Mouse (Mus musculus) megakaryocyte, embryonic 14.5 days (primary cell): ENCODE data around the gene Rbms1. TPM values are rescaled to one million over a fixed set of nuclear protein-coding genes. Genes with fewer than 3 reads are reported as not detected.

Experiments
- H3K27me3 ChIP-seq: replicated peaks from 2 replicates; pipeline ENCODE3; 2012; ENCODE audit warnings: inconsistent platforms
- H3K36me3 ChIP-seq: replicated peaks from 2 replicates; pipeline ENCODE3; 2012; ENCODE audit warnings: low read length, inconsistent platforms, mixed read lengths
- H3K4me1 ChIP-seq: 2 replicates; pipeline ENCODE4 v1.6.1; 2012; ENCODE audit warnings: inconsistent platforms
- H3K4me3 ChIP-seq: replicated peaks from 2 replicates; pipeline ENCODE3; 2012; ENCODE audit warnings: moderate library complexity, mild to moderate bottlenecking, inconsistent platforms
- H3K9me3 ChIP-seq: 2 replicates; pipeline ENCODE4 v1.6.1; 2012; ENCODE audit warnings: inconsistent platforms
- FLI1 ChIP-seq: IDR thresholded peaks from 2 replicates; pipeline ENCODE4 v1.6.1; 2012; ENCODE audit warnings: low read length, inconsistent platforms, mixed read lengths
- GATA1 ChIP-seq: IDR thresholded peaks from 3 replicates; pipeline ENCODE4 v1.6.1; 2012; ENCODE audit warnings: mixed read lengths, low read length, inconsistent platforms, borderline replicate concordance
- polyA plus RNA-seq: library from polyadenylated mRNA; stranded (reverse); fragments of >175 nt; gene quantifications from 2 replicates; pipeline ENCODE4 v1.2.3, GENCODE M21; 2012; ENCODE audit warnings: low replicate concordance; ENCODE audit not compliant: insufficient read depth

The Rbms1 gene
- polyA plus RNA-seq, 1 experiment: 22.6 TPM

DNA sequence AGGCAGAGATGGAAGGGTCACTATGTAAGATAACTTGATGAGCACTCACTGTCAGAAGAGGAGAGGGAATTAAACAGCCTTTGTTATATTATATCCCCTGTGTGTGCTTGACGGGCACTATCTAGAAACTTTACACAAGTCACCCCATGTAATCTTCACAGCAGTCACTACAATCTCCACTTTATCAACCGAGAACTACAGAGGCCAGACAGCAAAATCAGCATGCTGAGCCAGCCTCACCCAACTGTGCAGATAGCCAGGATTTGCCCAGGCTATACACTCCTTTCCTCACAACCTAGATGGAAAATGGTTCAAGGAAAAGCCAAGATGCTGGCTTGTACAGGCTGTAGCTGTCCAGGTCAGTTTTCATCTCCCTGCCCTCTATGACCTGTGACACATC, 146.7 kb downstream of the Rbms1 start:
- no peak overlapping the region for H3K4me3 ChIP-seq
- no peaks in the 10 kb centered on the region for H3K27me3 ChIP-seq
- peaks cover 41% of the 10 kb centered on the region for H3K4me1 ChIP-seq
- no peaks in the 10 kb centered on the region for H3K9me3 ChIP-seq
- no peak for TF ChIP-seq GATA1
- no peak for TF ChIP-seq FLI1
- H3K36me3 ChIP-seq: peaks cover 5% of the 10 kb centered on the region

GRCm38 (mm10) chr2:60814788-60815187, 148.2 kb downstream of the Rbms1 start:
- TF ChIP-seq FLI1: no peak
- TF ChIP-seq GATA1: no peak
- peaks cover 7% of the 10 kb centered on the region for H3K36me3 ChIP-seq
- H3K4me3 ChIP-seq: no peak overlapping the region
- H3K27me3 ChIP-seq: no peaks in the 10 kb centered on the region
- H3K9me3 ChIP-seq: peaks cover 1% of the 10 kb centered on the region; the same call in 1 of the 2 replicates
- H3K4me1 ChIP-seq: peaks cover 54% of the 10 kb centered on the region

DNA sequence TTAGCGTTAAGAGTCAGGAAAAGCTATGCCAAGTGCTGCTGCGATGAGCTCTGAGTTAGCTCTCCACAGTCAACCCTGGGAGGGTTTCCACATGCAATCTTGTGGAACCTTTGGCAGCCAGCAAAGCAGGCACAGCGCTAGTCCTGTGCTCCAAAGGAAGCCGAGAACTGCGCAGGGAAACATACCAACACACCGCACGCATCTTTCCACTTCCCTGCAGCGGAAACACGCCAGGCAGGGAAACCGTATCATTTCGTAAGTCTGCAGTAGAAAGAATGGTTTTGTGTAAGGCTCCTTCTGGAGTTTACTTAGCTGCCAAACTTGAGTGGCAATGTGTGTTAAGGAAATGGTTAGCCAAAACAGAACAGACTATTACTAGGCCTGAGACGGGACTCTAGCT, 150.0 kb downstream of the Rbms1 start:
- Histone ChIP-seq H3K9me3 (peaks cover 7% of the 10 kb centered on the region; the same call in 1 of the 2 replicates), H3K4me1 (peaks cover 68% of the 10 kb centered on the region), H3K4me3 (no peak overlapping the region), H3K36me3 (peaks cover 23% of the 10 kb centered on the region), H3K27me3 (no peaks in the 10 kb centered on the region)
- TF ChIP-seq FLI1: no peak
- no peak for TF ChIP-seq GATA1

GRCm38 (mm10) chr2:60810617-60811016, 152.4 kb downstream of the Rbms1 start:
- H3K4me1 ChIP-seq: peaks cover 68% of the 10 kb centered on the region
- H3K36me3 ChIP-seq: peaks cover 25% of the 10 kb centered on the region
- no peaks in the 10 kb centered on the region for H3K27me3 ChIP-seq
- no peak for TF ChIP-seq FLI1
- TF ChIP-seq GATA1: no peak
- H3K9me3 ChIP-seq: peaks cover 7% of the 10 kb centered on the region; the same call in 1 of the 2 replicates
- peak overlapping the region; percentile 83 for H3K4me3 ChIP-seq

- H3K9me3 ChIP-seq: peaks cover 7% of the 10 kb centered on the region; the same call in 1 of the 2 replicates
- peaks cover 65% of the 10 kb centered on the region for H3K4me1 ChIP-seq
- H3K36me3 ChIP-seq: peaks cover 25% of the 10 kb centered on the region
- TF ChIP-seq GATA1 (no peak), FLI1 (no peak)
- no peaks in the 10 kb centered on the region for H3K27me3 ChIP-seq
- peak overlapping the region; percentile 80 for H3K4me3 ChIP-seq
Observed at GRCm38 (mm10) chr2:60809441-60809921, 153.5 kb downstream of the Rbms1 start.

DNA sequence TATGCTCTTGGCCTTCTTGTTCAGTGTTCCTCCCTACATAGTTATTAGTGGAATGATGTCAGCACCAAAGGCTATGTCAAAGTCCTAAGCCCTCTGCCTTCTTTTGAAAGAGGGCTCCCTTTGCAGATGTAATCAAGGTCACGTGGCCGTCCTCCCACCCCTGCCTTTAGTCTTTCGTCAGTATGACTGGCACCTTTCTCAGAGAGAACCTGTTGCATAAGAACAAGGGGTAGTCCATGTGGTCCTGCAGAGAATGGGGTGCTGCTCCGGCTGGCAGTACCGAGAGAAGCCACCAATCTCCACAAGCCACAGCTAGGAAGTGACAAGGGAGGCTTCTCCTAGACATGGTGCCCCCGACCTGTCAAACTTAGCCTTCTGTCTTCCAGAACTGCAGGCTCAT, 154.2 kb downstream of the Rbms1 start:
- peaks cover 25% of the 10 kb centered on the region for H3K36me3 ChIP-seq
- H3K27me3 ChIP-seq: no peaks in the 10 kb centered on the region
- H3K9me3 ChIP-seq: peaks cover 7% of the 10 kb centered on the region; the same call in 1 of the 2 replicates
- H3K4me3 ChIP-seq: no peak overlapping the region
- TF ChIP-seq GATA1: no peak
- H3K4me1 ChIP-seq: peaks cover 62% of the 10 kb centered on the region

- no peak for TF ChIP-seq FLI1
- TF ChIP-seq GATA1: no peak
- no peak overlapping the region for H3K4me3 ChIP-seq
- peaks cover 21% of the 10 kb centered on the region for H3K36me3 ChIP-seq
- peaks cover 65% of the 10 kb centered on the region for H3K4me1 ChIP-seq
- no peaks in the 10 kb centered on the region for H3K27me3 ChIP-seq
- H3K9me3 ChIP-seq: peaks cover 7% of the 10 kb centered on the region; the same call in 1 of the 2 replicates
Observed at GRCm38 (mm10) chr2:60807341-60808195, 155.4 kb downstream of the Rbms1 start.

GRCm38 (mm10) chr2:60804763-60805162, 158.2 kb downstream of the Rbms1 start:
- no peak overlapping the region for H3K4me3 ChIP-seq
- H3K4me1 ChIP-seq: peaks cover 57% of the 10 kb centered on the region
- H3K36me3 ChIP-seq: peaks cover 26% of the 10 kb centered on the region
- no peaks in the 10 kb centered on the region for H3K27me3 ChIP-seq
- peaks cover 5% of the 10 kb centered on the region; the same call in 1 of the 2 replicates for H3K9me3 ChIP-seq
- TF ChIP-seq FLI1 (no peak), GATA1 (no peak)

DNA sequence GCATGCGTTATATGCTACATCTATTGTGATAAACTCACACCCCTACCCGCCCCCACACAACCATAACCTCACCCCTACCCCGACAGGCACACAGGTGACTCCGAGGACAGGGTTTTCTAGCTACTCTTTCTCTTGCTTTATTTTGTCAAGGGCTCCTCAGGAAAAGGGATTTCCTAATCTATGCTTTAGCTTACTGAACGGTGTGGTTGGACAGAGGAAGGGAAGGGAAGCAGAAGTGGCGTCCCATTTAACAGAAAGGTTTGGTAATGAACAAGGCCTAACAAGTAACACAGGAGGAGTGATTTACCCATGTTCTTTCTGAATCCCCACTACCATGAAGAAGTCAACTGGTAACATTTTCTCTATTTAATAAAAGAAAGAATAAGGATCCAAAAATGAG, 159.6 kb downstream of the Rbms1 start:
- Histone ChIP-seq H3K36me3 (peaks cover 17% of the 10 kb centered on the region), H3K27me3 (no peaks in the 10 kb centered on the region), H3K9me3 (no peaks in the 10 kb centered on the region), H3K4me1 (peaks cover 43% of the 10 kb centered on the region), H3K4me3 (no peak overlapping the region)
- TF ChIP-seq FLI1 (no peak), GATA1 (no peak)

DNA sequence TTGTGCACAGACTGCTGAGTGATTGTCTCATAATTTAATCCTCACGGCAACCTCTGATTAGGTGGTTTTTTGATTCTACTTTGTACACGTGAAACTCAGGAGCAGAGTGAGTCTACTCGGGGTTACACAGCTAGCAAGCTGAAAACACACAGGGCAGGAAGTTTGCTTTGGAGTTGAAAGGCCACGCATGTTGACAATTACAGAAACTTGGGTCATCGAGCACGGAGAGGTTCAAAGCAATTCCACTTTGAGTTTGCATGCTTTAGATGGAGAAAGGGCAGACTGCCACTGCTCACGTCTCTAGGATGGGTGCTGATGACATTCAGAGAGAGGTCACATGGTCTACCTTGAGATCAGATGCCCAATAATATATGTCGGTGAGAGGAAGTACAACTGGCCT, 160.2 kb downstream of the Rbms1 start:
- Histone ChIP-seq H3K9me3 (no peaks in the 10 kb centered on the region), H3K4me3 (no peak overlapping the region), H3K4me1 (peaks cover 38% of the 10 kb centered on the region), H3K36me3 (peaks cover 11% of the 10 kb centered on the region), H3K27me3 (no peaks in the 10 kb centered on the region)
- TF ChIP-seq GATA1 (no peak), FLI1 (no peak)
